Mouse (Mus musculus) myocyte (in vitro differentiated cells): Measurements from ENCODE around the gene Hist2h2bb. TPM values are rescaled to one million over a fixed set of nuclear protein-coding genes. Genes with fewer than 3 reads are reported as not detected.
"Not testable (repeated sequence)": the region's sequence is repeated elsewhere in the genome, so short reads cannot be mapped to it uniquely, and the experiment has no call there.

Source experiments
- H3K27me3 ChIP-seq: one replicate; pipeline ENCODE4 v1.6.1; 2011; ENCODE audit not compliant: control insufficient read depth, insufficient read depth, insufficient read length
- H3K36me3 ChIP-seq: one replicate; pipeline ENCODE4 v1.6.1; 2011; ENCODE audit not compliant: control insufficient read depth, insufficient read depth
- H3K4me2 ChIP-seq: one replicate; pipeline ENCODE4 v1.6.1; 2011; ENCODE audit warnings: low read depth, control low read depth
- H3K4me3 ChIP-seq: one replicate; pipeline ENCODE4 v1.5.1; 2011; ENCODE audit warnings: mild to moderate bottlenecking, control low read depth, moderate library complexity
- H3K79me2 ChIP-seq: one replicate; pipeline ENCODE4 v1.6.1; 2011; ENCODE audit not compliant: control insufficient read depth, insufficient read depth
- H3ac ChIP-seq: one replicate; pipeline ENCODE4 v1.6.1; 2011; ENCODE audit not compliant: control insufficient read depth, insufficient read length
- CEBPB ChIP-seq: IDR thresholded peaks from 2 replicates; pipeline ENCODE4 v1.6.1; 2011; ENCODE audit warnings: mild to moderate bottlenecking, moderate library complexity; ENCODE audit not compliant: poor library complexity, insufficient read depth, severe bottlenecking
- E2F4 ChIP-seq: IDR thresholded peaks from one replicate; pipeline ENCODE4 v1.6.1; 2011; ENCODE audit warnings: mild to moderate bottlenecking, control low read depth, moderate library complexity; ENCODE audit not compliant: insufficient read depth
- MAX ChIP-seq: IDR thresholded peaks from one replicate; pipeline ENCODE4 v1.6.1; 2011; ENCODE audit warnings: low read depth, mild to moderate bottlenecking, control low read depth
- MYOD1 ChIP-seq, 3 experiments: IDR thresholded peaks; one replicate each; pipeline ENCODE4 v1.6.1; 2011; ENCODE audit warnings: control low read depth in 2 of 3, low read depth in 2 of 3, mild to moderate bottlenecking in 2 of 3, moderate library complexity in 1 of 3; ENCODE audit not compliant: insufficient read length in 2 of 3, control insufficient read depth in 1 of 3
- MYOG ChIP-seq, 3 experiments: IDR thresholded peaks; one replicate each; pipeline ENCODE4 v1.6.1; 2011; ENCODE audit warnings: control low read depth in 2 of 3, low read depth in 2 of 3, mild to moderate bottlenecking in 2 of 3; ENCODE audit not compliant: insufficient read length in 2 of 3, control insufficient read depth in 1 of 3, insufficient read depth in 1 of 3
- POLR2A ChIP-seq: IDR thresholded peaks from one replicate; pipeline ENCODE4 v1.6.1; 2011; ENCODE audit warnings: low read depth, mild to moderate bottlenecking, control low read depth, moderate library complexity; ENCODE audit not compliant: insufficient read length
- POLR2AphosphoS2 ChIP-seq: IDR thresholded peaks from one replicate; pipeline ENCODE4 v1.6.1; 2011; ENCODE audit warnings: low read depth, control low read depth; ENCODE audit not compliant: insufficient read length
- REST ChIP-seq: IDR thresholded peaks from one replicate; pipeline ENCODE4 v1.6.1; 2011; ENCODE audit warnings: mild to moderate bottlenecking, control low read depth, moderate library complexity; ENCODE audit not compliant: insufficient read depth, insufficient read length
- SRF ChIP-seq: IDR thresholded peaks from one replicate; pipeline ENCODE4 v1.6.1; 2011; ENCODE audit warnings: low read depth; ENCODE audit not compliant: control insufficient read depth, insufficient read length
- TCF12 ChIP-seq: IDR thresholded peaks from one replicate; pipeline ENCODE4 v1.6.1; 2011; ENCODE audit warnings: mild to moderate bottlenecking, control low read depth; ENCODE audit not compliant: poor library complexity, insufficient read depth, severe bottlenecking
- TCF3 ChIP-seq: IDR thresholded peaks from one replicate; pipeline ENCODE4 v1.6.1; 2011; ENCODE audit warnings: low read depth, control low read depth; ENCODE audit not compliant: insufficient read length
- USF1 ChIP-seq: IDR thresholded peaks from one replicate; pipeline ENCODE4 v1.6.1; 2011; ENCODE audit warnings: low read depth, mild to moderate bottlenecking, control low read depth, moderate library complexity
- polyA plus RNA-seq: library from polyadenylated mRNA; unstranded; fragments of >200 nt; fragmentation: generic; extraction: Trizol; gene quantifications from one replicate; pipeline ENCODE4 v1.2.1, GENCODE M21; 2012; ENCODE audit warnings: missing spikeins

The Hist2h2bb gene
- polyA plus RNA-seq, 1 experiment, result 3.7 TPM

- H3K4me3 ChIP-seq, result no peak overlapping the region
- H3ac ChIP-seq, result no peak overlapping the region
- no peak overlapping the region for H3K4me2 ChIP-seq
- H3K36me3 ChIP-seq, result no peaks in the 10 kb centered on the region
- TF ChIP-seq TCF3 (no peak), POLR2AphosphoS2 (peak; percentile 60)
- H3K27me3 ChIP-seq, result peaks cover 10% of the 10 kb centered on the region
- no peaks in the 10 kb centered on the region for H3K79me2 ChIP-seq
Observed at GRCm38 (mm10) chr3:96280660-96281059, 11.1 kb downstream of the Hist2h2bb start.

DNA sequence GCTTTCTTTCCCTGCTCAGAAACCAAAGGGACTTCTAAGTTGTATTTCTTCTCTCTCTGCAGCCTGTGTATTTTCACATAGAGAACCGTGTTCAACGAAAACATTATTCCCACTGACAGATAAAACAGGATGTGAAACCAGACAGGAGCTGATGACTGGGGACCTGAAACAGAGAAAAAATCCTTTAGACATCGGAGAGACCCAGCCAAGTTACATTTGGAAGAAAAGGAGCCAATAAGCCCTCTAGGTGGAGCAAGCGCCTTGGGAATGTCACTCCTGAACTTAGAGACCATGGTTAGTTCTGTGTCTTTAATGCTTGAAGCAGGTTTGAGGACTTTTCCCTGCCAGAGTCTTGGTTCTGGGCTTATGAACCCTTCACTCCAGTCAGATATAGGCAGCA is 14.9 kb downstream of the Hist2h2bb start:
- Histone ChIP-seq H3K4me3 (no peak overlapping the region), H3K4me2 (no peak overlapping the region)
- no peak for TF ChIP-seq TCF12
- TF ChIP-seq TCF3, result no peak
- TF ChIP-seq MYOG (IDR thresholded peaks at IDR 0.05; ENCODE audit: control insufficient read depth in 1 of 3, insufficient read depth in 1 of 3, insufficient read length in 2 of 3, low read depth in 2 of 3), result no peak
- TF ChIP-seq SRF, result no peak
- no peak for TF ChIP-seq MYOD1 (IDR thresholded peaks at IDR 0.05; ENCODE audit: control insufficient read depth in 1 of 3, insufficient read length in 2 of 3, low read depth in 2 of 3)
- TF ChIP-seq POLR2A, result no peak
- TF ChIP-seq POLR2AphosphoS2, result no peak
- TF ChIP-seq REST, result no peak
- no peak for TF ChIP-seq USF1
- TF ChIP-seq MAX, result no peak
- no peak for TF ChIP-seq CEBPB
- TF ChIP-seq E2F4, result no peak

DNA sequence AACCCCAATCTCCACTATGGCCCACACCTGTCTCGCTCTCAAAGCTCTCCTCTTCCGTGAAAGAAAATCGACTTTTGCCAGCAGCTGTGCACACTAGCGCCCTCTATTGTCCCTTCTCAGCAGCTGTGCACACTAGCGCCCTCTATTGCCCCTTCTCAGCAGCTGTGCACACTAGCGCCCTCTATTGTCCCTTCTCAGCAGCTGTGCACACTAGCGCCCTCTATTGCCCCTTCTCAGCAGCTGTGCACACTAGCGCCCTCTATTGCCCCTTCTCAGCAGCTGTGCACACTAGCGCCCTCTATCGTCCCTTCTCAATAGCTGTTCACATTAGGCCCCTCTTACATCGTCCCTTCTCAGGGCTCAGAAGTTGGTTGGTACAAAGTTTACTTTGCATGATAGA is 17.8 kb downstream of the Hist2h2bb start:
- not testable (repeated sequence) for H3K36me3 ChIP-seq

More for the DNA sequence above, 14.9 kb downstream of the Hist2h2bb start:
- peaks cover 10% of the 10 kb centered on the region for H3K27me3 ChIP-seq
- no peaks in the 10 kb centered on the region for H3K79me2 ChIP-seq
- no peaks in the 10 kb centered on the region for H3K36me3 ChIP-seq
- H3ac ChIP-seq, result no peak overlapping the region

GRCm38 (mm10) chr3:96289201-96289600 is 19.6 kb downstream of the Hist2h2bb start:
- TF ChIP-seq CEBPB (no peak), USF1 (no peak), TCF3 (no peak), E2F4 (no peak), MYOG (IDR thresholded peaks at IDR 0.05; ENCODE audit: control insufficient read depth in 1 of 3, insufficient read depth in 1 of 3, insufficient read length in 2 of 3, low read depth in 2 of 3) (no peak), REST (no peak), POLR2AphosphoS2 (no peak), MYOD1 (IDR thresholded peaks at IDR 0.05; ENCODE audit: control insufficient read depth in 1 of 3, insufficient read length in 2 of 3, low read depth in 2 of 3) (no peak), SRF (no peak), TCF12 (no peak)
- H3K4me2 ChIP-seq, result no peak overlapping the region
- no peaks in the 10 kb centered on the region for H3K27me3 ChIP-seq
- H3K36me3 ChIP-seq, result no peaks in the 10 kb centered on the region
- H3K4me3 ChIP-seq, result no peak overlapping the region
- H3ac ChIP-seq, result no peak overlapping the region
- H3K79me2 ChIP-seq, result no peaks in the 10 kb centered on the region

More for the DNA sequence above, 17.8 kb downstream of the Hist2h2bb start:
- TF ChIP-seq MYOG (IDR thresholded peaks at IDR 0.05; ENCODE audit: control insufficient read depth in 1 of 3, insufficient read depth in 1 of 3, insufficient read length in 2 of 3, low read depth in 2 of 3), result peak in 1 of 3 experiments; percentile 48
- H3K27me3 ChIP-seq, result peaks cover 10% of the 10 kb centered on the region
- not testable (repeated sequence) for H3K4me3 ChIP-seq, H3K79me2 ChIP-seq, H3K4me2 ChIP-seq, H3ac ChIP-seq

DNA sequence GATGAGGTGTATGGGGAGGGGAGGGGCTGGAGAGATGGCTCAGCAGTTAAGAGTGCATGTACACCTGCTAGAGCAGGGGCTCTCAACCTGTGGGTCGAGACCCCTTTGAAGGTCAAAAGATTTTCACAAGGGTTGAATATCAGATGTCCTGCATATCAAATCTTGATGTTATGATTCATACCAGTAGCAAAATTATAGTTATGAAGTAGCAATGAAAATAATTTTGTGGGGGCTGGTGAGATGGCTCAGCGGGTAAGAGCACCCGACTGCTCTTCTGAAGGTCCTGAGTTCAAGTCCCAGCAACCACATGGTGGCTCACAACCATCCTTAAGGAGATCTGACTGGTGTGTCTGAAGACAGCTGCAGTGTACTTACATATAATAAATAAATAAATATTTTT is 21.2 kb downstream of the Hist2h2bb start:
- H3K36me3 ChIP-seq, H3K4me2 ChIP-seq, H3K4me3 ChIP-seq, H3ac ChIP-seq, H3K27me3 ChIP-seq, H3K79me2 ChIP-seq: not testable (repeated sequence)

GRCm38 (mm10) chr3:96292641-96293040 is 23.1 kb downstream of the Hist2h2bb start:
- H3K27me3 ChIP-seq, result no peaks in the 10 kb centered on the region
- no peaks in the 10 kb centered on the region for H3K36me3 ChIP-seq
- no peak overlapping the region for H3ac ChIP-seq
- no peak overlapping the region for H3K4me3 ChIP-seq
- no peak overlapping the region for H3K4me2 ChIP-seq
- H3K79me2 ChIP-seq, result no peaks in the 10 kb centered on the region
- TF ChIP-seq CEBPB, result no peak
- no peak for TF ChIP-seq TCF12
- no peak for TF ChIP-seq POLR2AphosphoS2
- no peak for TF ChIP-seq E2F4
- TF ChIP-seq MYOG (IDR thresholded peaks at IDR 0.05; ENCODE audit: control insufficient read depth in 1 of 3, insufficient read depth in 1 of 3, insufficient read length in 2 of 3, low read depth in 2 of 3), result no peak
- TF ChIP-seq SRF, result no peak
